Mouse (Mus musculus): ENCODE measurements around the gene Tmem141. TPM values are rescaled to one million over a fixed set of nuclear protein-coding genes. Genes with fewer than 3 reads are reported as not detected.

Gene Tmem141
- polyA plus RNA-seq, 1 experiment from 2014 or later = 66.8 TPM

DNA sequence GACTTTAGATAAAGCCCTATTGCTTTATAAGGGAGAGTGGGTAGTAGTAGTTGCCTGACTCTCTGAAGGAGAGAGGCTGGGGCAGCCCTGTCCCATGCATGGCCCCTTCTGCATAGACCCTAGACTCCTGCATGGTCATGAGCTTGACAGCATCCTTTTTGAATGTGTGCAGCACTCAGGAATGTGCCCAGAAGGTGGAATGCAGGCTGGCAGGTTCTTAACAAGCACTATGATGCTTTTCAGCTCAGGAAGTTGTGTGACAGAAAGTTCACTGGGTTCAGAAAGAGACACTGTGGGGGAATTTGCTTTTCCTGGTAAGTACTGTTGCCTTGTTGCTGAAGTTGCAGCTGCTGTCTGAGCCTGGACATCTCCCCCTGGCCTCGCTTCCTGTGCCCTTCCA lies 32.7 kb upstream of the Tmem141 start:
- 62% methylated on average over 1 of the region's 1 CpGs for WGBS
- no peak overlapping the region for H3K4me2 ChIP-seq (ENCODE audit: low read length)
- no peak for ATAC-seq

DNA sequence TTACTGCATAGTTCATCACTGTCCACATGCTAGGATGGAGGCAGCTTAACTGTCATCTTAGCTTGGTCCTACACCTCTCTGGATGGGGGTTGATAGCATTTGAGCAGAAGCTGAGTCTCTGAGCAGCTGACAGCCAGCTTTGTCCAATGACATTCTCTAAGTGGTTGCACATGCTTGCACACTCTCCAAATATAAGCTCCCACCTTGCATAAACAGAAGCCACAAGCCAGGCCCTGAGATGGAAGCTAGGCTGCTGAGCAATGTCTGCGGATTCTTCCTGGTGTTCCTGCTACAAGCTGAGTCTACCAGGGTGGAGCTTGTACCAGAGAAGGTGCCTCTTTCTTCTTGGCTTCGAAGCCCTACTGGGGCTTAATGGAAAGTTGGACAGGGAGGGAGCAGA lies 31.1 kb upstream of the Tmem141 start, which contains the start of gene Lcn8:
Lcn8 (plus strand) TSS at position 219 of the 400 bp plus-strand sequence.
- H3K4me2 ChIP-seq (ENCODE audit: low read length) = no peak within 1 kb of the TSS
- no peak within 1 kb of the TSS for H3K27ac ChIP-seq (ENCODE audit: low read depth, low read length)
- no peaks in the 10 kb centered on the region for H3K4me1 ChIP-seq (ENCODE audit: control insufficient read depth, insufficient read depth, low read depth, low read length)
- ATAC-seq = no peak
- 82% methylated on average over 2 of the region's 2 CpGs for WGBS
- no peak within 1 kb of the TSS for H3K4me3 ChIP-seq (ENCODE audit: low read length)
- no peak within 1 kb of the TSS for H3K9ac ChIP-seq (ENCODE audit: low read depth, low read length)
- no peaks in the 10 kb centered on the region for H3K27me3 ChIP-seq (replicated peaks; ENCODE audit: control insufficient read depth, insufficient read depth, low read length)
- no peaks in the 10 kb centered on the region for H3K36me3 ChIP-seq (ENCODE audit: control insufficient read depth, insufficient read depth, low read length)
- H3K9me3 ChIP-seq (ENCODE audit: control insufficient read depth, low read length) = no peaks in the 10 kb centered on the region

More for the DNA sequence above, 32.7 kb upstream of the Tmem141 start:
- no peaks in the 10 kb centered on the region for H3K36me3 ChIP-seq (ENCODE audit: control insufficient read depth, insufficient read depth, low read length)
- H3K4me3 ChIP-seq (ENCODE audit: low read length) = no peak overlapping the region
- no peaks in the 10 kb centered on the region for H3K9me3 ChIP-seq (ENCODE audit: control insufficient read depth, low read length)
- H3K27me3 ChIP-seq (replicated peaks; ENCODE audit: control insufficient read depth, insufficient read depth, low read length) = no peaks in the 10 kb centered on the region
- no peak overlapping the region for H3K9ac ChIP-seq (ENCODE audit: low read depth, low read length)
- H3K27ac ChIP-seq (ENCODE audit: low read depth, low read length) = no peak overlapping the region
- no peaks in the 10 kb centered on the region for H3K4me1 ChIP-seq (ENCODE audit: control insufficient read depth, insufficient read depth, low read depth, low read length)

DNA sequence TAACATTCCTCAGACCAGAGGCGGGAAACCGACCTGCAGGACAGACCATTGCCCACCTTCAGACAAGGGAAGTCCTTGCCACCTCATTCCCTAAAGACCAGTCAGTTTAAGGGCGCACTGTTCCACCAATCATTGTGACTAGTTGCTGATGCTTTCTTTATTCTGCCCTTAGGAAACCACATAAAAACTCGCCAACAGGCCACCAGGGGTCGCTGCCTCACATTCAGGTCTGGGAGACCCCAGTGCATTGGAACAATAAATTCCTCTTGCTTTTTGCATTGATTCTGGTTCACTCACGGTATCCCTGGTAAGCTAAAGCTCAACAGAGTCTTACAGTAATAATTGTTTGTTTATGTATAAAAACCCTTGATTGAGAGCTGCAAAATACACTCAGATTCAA lies 18.1 kb upstream of the Tmem141 start:
- H3K27ac ChIP-seq (ENCODE audit: low read depth, low read length) = no peak overlapping the region
- no peaks in the 10 kb centered on the region for H3K27me3 ChIP-seq (replicated peaks; ENCODE audit: control insufficient read depth, insufficient read depth, low read length)
- no peaks in the 10 kb centered on the region for H3K9me3 ChIP-seq (ENCODE audit: control insufficient read depth, low read length)
- no peak for ATAC-seq
- no peaks in the 10 kb centered on the region for H3K4me1 ChIP-seq (ENCODE audit: control insufficient read depth, insufficient read depth, low read depth, low read length)
- no peak overlapping the region for H3K9ac ChIP-seq (ENCODE audit: low read depth, low read length)
- no peak overlapping the region for H3K4me2 ChIP-seq (ENCODE audit: low read length)
- no peak overlapping the region for H3K4me3 ChIP-seq (ENCODE audit: low read length)
- H3K36me3 ChIP-seq (ENCODE audit: control insufficient read depth, insufficient read depth, low read length) = no peaks in the 10 kb centered on the region
- WGBS = 16% methylated on average over 6 of the region's 6 CpGs

DNA sequence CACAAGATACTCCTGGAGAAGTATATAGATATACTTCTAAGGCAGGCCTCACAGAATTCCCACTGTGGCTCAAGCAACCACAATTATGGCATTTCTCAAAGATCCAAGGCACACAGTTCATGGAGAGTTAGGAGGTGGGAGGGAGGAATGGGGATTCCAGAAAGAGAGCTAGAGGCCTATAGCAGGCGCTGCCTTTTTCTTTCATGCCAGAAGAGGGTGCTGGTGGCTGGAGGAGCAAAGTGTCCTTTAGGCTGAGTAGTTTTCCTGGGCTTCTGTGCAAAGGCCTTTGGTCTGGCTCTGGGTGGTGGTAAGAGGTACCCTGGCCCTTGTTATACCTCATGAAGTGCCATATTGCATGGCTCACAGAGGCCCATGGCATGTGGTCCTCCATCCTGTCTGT lies 12.2 kb upstream of the Tmem141 start:
- Histone ChIP-seq H3K9ac (ENCODE audit: low read depth, low read length) (no peak overlapping the region), H3K4me1 (ENCODE audit: control insufficient read depth, insufficient read depth, low read depth, low read length) (no peaks in the 10 kb centered on the region), H3K36me3 (ENCODE audit: control insufficient read depth, insufficient read depth, low read length) (no peaks in the 10 kb centered on the region), H3K4me3 (ENCODE audit: low read length) (no peak overlapping the region), H3K9me3 (ENCODE audit: control insufficient read depth, low read length) (no peaks in the 10 kb centered on the region), H3K4me2 (ENCODE audit: low read length) (no peak overlapping the region), H3K27ac (ENCODE audit: low read depth, low read length) (no peak overlapping the region), H3K27me3 (replicated peaks; ENCODE audit: control insufficient read depth, insufficient read depth, low read length) (no peaks in the 10 kb centered on the region)
- WGBS = 43% methylated on average over 1 of the region's 1 CpGs
- no peak for ATAC-seq

DNA sequence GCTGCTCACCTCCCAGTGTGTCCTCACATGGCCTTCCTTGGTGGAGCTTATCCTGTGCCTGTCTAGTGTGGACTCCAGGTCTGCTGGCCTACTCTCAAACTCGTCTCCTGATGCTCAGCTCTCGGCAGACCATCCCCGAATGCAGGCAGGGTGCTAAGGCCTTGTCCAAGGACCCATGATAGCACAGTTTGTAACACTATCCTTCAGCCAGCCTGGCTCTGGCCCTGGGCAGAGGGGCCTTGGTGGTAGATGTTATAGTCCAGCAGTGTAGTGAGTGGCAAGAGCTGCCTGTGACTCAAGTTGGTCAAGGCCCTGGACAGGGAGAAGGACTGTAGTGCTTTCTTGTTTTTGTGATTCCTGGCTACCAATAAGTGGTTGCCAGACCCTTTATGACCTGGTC lies 11.8 kb upstream of the Tmem141 start:
- Histone ChIP-seq H3K4me2 (ENCODE audit: low read length) (no peak overlapping the region), H3K9me3 (ENCODE audit: control insufficient read depth, low read length) (no peaks in the 10 kb centered on the region), H3K27me3 (replicated peaks; ENCODE audit: control insufficient read depth, insufficient read depth, low read length) (no peaks in the 10 kb centered on the region), H3K27ac (ENCODE audit: low read depth, low read length) (no peak overlapping the region), H3K4me1 (ENCODE audit: control insufficient read depth, insufficient read depth, low read depth, low read length) (no peaks in the 10 kb centered on the region), H3K36me3 (ENCODE audit: control insufficient read depth, insufficient read depth, low read length) (no peaks in the 10 kb centered on the region), H3K9ac (ENCODE audit: low read depth, low read length) (no peak overlapping the region), H3K4me3 (ENCODE audit: low read length) (no peak overlapping the region)
- WGBS = 86% methylated on average over 3 of the region's 3 CpGs
- ATAC-seq = no peak

DNA sequence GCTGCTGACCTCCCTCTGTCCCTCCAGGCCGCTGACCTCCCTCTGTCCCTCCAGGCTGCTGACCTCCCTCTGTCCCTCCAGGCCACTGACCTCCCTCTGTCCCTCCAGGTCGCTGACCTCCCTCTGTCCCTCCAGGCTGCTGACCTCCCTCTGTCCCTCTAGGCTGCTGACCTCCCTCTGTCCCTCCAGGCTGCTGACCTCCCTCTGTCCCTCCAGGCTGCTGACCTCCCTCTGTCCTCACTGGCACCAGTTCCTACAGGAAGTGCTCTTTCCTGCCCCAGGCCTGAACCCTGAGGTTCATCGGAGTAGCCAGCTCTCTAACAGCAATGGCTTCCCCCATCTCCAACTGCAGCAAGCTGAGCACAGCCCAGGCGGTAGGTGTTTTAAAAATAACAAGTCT lies 6.9 kb upstream of the Tmem141 start:
- Histone ChIP-seq H3K4me1 (ENCODE audit: control insufficient read depth, insufficient read depth, low read depth, low read length) (no peaks in the 10 kb centered on the region), H3K9ac (ENCODE audit: low read depth, low read length) (no peak overlapping the region), H3K4me3 (ENCODE audit: low read length) (no peak overlapping the region), H3K4me2 (ENCODE audit: low read length) (no peak overlapping the region), H3K36me3 (ENCODE audit: control insufficient read depth, insufficient read depth, low read length) (no peaks in the 10 kb centered on the region), H3K27ac (ENCODE audit: low read depth, low read length) (no peak overlapping the region), H3K27me3 (replicated peaks; ENCODE audit: control insufficient read depth, insufficient read depth, low read length) (no peaks in the 10 kb centered on the region), H3K9me3 (ENCODE audit: control insufficient read depth, low read length) (no peaks in the 10 kb centered on the region)
- 42% methylated on average over 4 of the region's 4 CpGs for WGBS
- ATAC-seq = no peak

DNA sequence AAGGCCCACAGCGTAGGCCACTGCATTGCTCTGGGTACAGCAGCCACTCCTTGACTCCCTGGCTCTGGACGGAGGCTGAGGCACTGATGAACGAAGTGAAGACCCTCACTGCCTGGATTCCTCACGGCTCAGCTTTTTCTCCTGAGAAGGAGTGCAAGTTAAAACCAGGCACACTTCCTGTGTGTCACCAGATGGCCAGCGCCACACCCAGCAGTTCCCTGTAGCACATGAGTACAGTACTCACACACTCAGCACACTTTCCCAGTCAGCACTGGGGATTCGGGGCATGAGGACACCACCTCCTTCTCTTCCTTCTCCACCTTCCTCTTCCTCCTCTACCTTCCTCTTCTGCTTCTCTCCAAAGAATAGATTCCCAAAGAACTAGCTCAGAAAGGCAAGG lies 6.0 kb upstream of the Tmem141 start, which contains the start of gene Fcna:
Fcna (minus strand) TSS at position 220 of the 400 bp plus-strand sequence.
- Histone ChIP-seq H3K36me3 (ENCODE audit: control insufficient read depth, insufficient read depth, low read length) (no peaks in the 10 kb centered on the region), H3K27ac (ENCODE audit: low read depth, low read length) (no peak within 1 kb of the TSS), H3K27me3 (replicated peaks; ENCODE audit: control insufficient read depth, insufficient read depth, low read length) (no peaks in the 10 kb centered on the region), H3K9ac (ENCODE audit: low read depth, low read length) (no peak within 1 kb of the TSS), H3K4me2 (ENCODE audit: low read length) (no peak within 1 kb of the TSS), H3K4me3 (ENCODE audit: low read length) (no peak within 1 kb of the TSS), H3K9me3 (ENCODE audit: control insufficient read depth, low read length) (no peaks in the 10 kb centered on the region), H3K4me1 (ENCODE audit: control insufficient read depth, insufficient read depth, low read depth, low read length) (no peaks in the 10 kb centered on the region)
- ATAC-seq = no peak
- 78% methylated on average over 6 of the region's 6 CpGs for WGBS

DNA sequence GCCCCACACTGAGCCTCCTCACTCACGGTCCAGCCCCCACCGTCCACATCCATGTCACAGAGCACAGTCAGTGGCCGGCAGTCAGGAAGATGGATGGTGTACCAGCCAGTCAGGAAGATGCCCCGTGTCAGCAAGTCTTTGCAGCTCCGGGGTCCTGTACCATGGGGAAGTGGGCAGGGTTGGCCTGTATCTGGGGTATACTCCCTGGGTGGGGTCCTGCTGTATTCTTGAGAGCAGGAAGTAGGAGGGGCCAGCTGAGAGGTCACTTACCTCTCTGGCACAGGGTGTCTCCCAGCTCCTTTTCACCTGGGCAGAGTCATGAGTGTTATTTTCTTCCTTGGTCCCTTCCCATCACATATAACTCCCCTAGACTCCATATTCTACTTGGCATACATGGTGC lies 4.2 kb upstream of the Tmem141 start:
- no peak overlapping the region for H3K4me3 ChIP-seq (ENCODE audit: low read length)
- H3K36me3 ChIP-seq (ENCODE audit: control insufficient read depth, insufficient read depth, low read length) = no peaks in the 10 kb centered on the region
- no peak overlapping the region for H3K9ac ChIP-seq (ENCODE audit: low read depth, low read length)
- no peaks in the 10 kb centered on the region for H3K27me3 ChIP-seq (replicated peaks; ENCODE audit: control insufficient read depth, insufficient read depth, low read length)
- 47% methylated on average over 5 of the region's 5 CpGs for WGBS
- ATAC-seq = no peak
- H3K9me3 ChIP-seq (ENCODE audit: control insufficient read depth, low read length) = no peaks in the 10 kb centered on the region
- no peak overlapping the region for H3K27ac ChIP-seq (ENCODE audit: low read depth, low read length)
- no peak overlapping the region for H3K4me2 ChIP-seq (ENCODE audit: low read length)
- peaks cover 7% of the 10 kb centered on the region for H3K4me1 ChIP-seq (ENCODE audit: control insufficient read depth, insufficient read depth, low read depth, low read length)

DNA sequence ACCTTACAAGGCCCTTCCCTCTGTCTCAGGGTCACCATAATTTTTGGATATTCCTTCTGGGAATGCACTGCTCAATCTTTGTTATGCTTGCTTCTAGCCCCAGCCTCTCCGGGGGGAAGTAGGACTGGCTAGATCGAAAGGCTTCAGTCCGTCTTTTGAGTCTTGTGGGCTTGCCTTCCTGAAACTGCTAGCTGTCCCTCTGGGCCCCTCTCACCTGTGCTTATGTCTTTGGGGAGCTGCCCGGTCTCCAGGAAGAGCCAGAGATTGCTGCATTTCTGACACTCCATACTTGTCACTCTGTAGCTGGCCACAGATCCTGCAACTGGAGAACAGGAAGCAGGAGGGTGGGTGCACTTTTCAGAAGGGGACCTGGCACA lies 965 bp downstream of the Tmem141 start:
- no peak for ATAC-seq
- Histone ChIP-seq H3K4me2 (ENCODE audit: low read length) (peak overlapping the region; percentile 89), H3K36me3 (ENCODE audit: control insufficient read depth, insufficient read depth, low read length) (no peaks in the 10 kb centered on the region), H3K4me3 (ENCODE audit: low read length) (peak overlapping the region; percentile 63), H3K27ac (ENCODE audit: low read depth, low read length) (no peak overlapping the region), H3K27me3 (replicated peaks; ENCODE audit: control insufficient read depth, insufficient read depth, low read length) (peaks cover 14% of the 10 kb centered on the region), H3K4me1 (ENCODE audit: control insufficient read depth, insufficient read depth, low read depth, low read length) (peaks cover 13% of the 10 kb centered on the region), H3K9me3 (ENCODE audit: control insufficient read depth, low read length) (no peaks in the 10 kb centered on the region), H3K9ac (ENCODE audit: low read depth, low read length) (peak overlapping the region; percentile 78; the same call in 1 of the 2 replicates)
- WGBS = 88% methylated on average over 4 of the region's 4 CpGs

DNA sequence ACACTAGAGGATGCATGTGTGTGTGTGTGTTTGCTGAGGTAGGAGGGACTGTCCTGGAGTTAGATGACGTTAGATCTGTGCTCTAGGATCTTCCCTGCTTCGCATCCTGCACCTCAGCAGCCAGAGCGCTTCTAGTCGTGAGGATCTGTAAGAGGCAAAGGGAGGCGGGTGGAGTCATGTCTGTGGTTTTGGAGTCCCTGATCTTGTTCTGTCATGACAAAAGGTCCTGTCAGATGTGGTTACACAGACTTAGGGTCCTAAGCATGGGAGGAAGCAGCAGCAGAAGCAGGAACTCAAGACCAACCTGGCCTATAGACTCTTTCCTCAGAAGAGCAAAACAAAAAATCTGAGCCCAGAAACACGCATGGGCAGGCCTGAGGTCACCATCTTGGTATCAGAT lies 1.4 kb downstream of the Tmem141 start:
- H3K9me3 ChIP-seq (ENCODE audit: control insufficient read depth, low read length) = no peaks in the 10 kb centered on the region
- no peak overlapping the region for H3K4me2 ChIP-seq (ENCODE audit: low read length)

More for the DNA sequence above, 1.4 kb downstream of the Tmem141 start:
- WGBS = 84% methylated on average over 6 of the region's 6 CpGs
- peaks cover 13% of the 10 kb centered on the region for H3K4me1 ChIP-seq (ENCODE audit: control insufficient read depth, insufficient read depth, low read depth, low read length)
- H3K9ac ChIP-seq (ENCODE audit: low read depth, low read length) = no peak overlapping the region
- H3K27me3 ChIP-seq (replicated peaks; ENCODE audit: control insufficient read depth, insufficient read depth, low read length) = peaks cover 19% of the 10 kb centered on the region
- H3K36me3 ChIP-seq (ENCODE audit: control insufficient read depth, insufficient read depth, low read length) = no peaks in the 10 kb centered on the region
- ATAC-seq = no peak
- no peak overlapping the region for H3K27ac ChIP-seq (ENCODE audit: low read depth, low read length)
- no peak overlapping the region for H3K4me3 ChIP-seq (ENCODE audit: low read length)
